Mouse (Mus musculus): ENCODE data around the gene Nol8.

Nol8 gene

DNA sequence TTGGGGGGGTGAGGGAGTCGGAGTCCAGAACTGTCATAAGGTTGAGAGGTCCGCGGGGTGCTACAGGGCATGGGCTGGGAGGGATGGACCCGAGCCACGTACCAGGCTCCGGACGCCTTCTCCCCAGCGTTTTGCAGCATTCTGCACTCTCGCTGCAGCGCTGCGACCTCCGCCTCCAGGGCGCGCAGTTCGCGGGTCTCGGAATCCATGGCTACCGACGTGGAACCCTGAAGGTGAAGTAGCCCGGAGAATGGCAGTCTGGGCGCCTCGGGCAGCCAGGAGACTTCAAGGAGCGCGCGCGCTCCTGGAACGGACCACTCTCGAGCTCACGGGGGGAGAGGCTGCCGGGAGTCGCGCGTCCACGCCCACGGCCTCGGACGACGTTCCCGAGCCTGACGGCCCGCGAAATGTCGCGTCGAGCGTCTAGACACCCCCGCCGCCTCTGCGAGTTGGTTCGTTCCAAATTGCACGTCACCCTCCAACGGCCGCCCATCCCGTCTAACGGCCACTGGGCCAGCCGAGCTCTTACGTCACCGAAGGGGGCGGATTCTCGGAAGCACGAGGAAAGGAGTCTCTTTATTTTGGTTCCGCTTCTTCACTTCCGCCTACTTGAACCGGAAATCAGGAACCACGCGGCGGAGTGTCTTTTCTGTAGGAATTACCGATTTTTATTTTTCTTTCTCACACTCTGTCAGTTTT is at the start of gene Nol8, which contains the start of gene Cenpp:
TSS of gene Nol8 (plus strand) at position 598 of the 699 bp plus-strand sequence.
TSS of gene Cenpp (minus strand) at position 305 of the 699 bp plus-strand sequence.
- DNase-seq (ENCODE audit: low read depth): peak; percentile 99

DNA sequence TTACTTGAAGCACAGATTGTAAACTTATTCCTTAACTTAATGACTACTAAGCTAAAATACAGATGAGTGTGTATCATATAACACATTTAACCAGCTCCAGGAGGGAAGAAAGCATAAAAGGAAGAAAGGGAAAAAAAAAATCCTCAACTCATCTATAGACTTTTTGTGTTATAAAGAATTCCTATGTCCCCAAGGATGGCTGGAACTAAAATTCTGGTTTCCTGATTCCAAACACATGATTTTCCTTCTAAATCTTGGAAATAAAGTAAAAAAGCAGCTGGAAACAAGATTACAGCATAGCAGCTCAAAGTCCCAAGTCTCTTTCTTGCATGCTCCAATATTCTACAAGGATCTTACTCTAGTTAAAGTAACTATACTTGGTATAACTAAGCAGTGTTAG is 49.3 kb upstream of the Nol8 start:
- DNase-seq (ENCODE audit: low read depth): no peak

DNA sequence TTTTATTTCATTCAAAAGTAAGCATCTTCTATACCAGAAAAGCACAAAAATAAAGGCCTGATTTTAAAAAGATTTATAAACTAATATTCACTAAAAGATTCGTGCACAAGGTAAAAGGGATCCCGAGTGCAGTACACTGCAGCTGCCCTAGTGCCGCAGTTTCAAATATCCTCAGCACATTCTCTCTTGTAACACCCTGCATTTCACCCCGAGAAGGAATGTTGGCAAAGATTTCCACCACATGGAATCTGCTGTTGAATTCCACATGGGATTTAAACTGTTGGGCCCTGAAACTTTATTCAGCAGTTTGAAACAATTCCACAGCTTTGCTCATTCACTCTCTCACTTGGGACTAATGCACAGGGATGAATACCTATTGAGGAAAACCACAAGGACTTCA is 45.2 kb upstream of the Nol8 start, which contains the start of gene Ogn:
TSS of gene Ogn (plus strand) at position 333 of the 400 bp plus-strand sequence.
- DNase-seq (ENCODE audit: low read depth): no peak

DNA sequence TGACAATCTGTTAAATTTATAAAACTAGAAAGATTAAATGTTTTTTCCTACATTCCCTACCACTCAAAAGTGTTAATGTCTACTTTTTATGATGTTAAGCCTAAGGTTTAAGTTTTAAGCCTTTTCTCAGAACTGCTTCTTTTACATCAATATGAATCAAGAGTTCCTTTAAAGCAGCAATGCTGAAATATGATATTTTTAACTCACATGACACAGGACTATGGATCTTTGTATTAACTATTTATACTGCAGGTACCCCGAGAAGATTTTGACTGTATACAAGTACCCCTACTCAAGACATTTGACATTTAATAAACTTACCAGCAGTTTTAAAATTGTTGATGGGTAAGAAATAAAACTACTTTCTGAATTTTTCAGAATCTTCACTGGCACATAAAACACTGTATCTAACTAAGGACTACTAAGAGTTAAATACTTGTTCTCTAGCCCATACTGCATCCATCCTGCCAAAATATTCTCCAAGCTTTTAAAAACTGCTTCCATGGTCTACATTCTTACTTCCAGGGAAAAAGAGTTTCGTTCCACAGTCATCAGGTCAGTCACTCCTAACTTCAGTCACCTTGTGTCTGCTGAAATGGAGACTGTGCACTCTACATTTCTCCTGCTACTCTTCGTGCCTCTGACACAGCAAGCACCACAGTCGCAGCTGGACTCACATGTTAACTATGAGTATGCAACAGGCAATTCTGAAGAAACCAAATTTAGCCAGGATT is 44.1 kb upstream of the Nol8 start:
- DNase-seq (ENCODE audit: low read depth): no peak

DNA sequence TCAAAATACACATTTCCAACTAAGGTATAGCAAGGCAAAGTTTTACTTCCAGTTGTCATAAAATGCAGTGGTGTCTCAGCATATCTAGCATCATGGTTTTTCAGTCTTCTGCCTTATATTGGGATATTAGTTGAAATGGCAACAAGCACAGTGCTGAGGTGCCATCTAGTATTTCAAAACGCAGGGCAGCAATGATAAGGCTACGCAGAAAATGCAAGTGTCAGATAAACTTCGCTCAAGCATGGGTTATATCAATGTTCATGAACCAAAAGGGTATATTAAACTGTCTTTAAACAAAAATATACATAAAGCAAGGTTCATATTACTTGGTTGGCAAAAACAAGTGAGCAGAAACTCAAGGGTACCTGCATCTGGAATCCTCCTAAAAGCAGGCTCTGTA is 35.9 kb upstream of the Nol8 start:
- no peak for DNase-seq (ENCODE audit: low read depth)

DNA sequence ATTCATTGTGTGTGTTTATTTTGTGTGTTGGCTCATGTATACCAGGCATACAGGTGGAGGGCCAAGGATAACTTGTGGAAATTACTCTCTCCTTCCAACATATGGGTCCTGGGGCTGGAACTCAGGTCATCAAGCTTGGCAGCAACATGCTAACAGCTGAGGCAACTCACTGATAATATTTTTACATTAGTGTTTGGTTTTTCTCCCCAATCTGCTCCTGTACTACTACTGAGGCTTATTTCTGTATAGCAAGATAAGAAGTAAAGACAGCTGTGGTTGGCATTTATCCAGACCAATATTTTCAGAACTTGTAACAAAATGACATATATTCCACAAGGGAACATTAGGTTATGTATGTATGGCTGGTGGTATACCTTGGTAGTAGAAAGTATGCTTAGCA is 34.5 kb upstream of the Nol8 start:
- DNase-seq (ENCODE audit: low read depth): no peak

DNA sequence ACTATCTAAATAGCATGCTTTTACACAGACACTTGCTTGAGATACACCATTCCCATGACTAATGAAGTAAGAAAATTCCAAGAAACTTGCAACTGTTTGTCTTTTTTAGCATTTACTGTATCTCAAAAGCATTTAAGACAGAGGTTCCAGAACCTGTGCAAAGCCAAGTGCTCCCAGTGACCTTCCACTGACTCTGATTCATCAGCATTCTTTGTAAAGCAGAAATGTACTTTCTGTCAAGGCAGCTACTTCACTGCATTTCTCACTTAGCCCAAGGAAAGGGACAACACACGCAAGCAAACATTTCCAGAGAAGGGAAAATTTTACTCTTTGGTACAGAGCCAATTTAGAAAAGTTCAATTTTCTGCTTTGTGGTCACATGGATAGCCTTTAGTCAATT is 29.7 kb upstream of the Nol8 start:
- no peak for DNase-seq (ENCODE audit: low read depth)

DNA sequence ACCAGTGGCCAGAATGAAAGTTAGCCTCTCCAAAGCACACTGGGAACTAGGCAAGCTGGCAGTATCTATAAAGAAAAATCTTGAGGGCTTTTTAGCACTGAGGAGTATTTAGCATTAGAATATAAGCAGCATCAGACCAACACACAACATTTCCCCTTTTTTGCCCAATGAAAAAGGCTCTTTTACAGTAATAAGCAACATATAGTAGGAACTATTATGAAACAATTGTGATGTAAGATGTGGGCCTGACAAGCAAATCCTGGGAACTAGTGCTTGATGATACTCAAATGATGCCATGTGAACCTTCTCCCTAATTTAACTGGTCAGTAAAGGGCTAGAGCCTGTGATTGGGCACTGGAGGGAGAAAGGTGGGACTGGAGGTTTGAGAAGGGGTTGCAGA is 24.7 kb upstream of the Nol8 start:
- no peak for DNase-seq (ENCODE audit: low read depth)

DNA sequence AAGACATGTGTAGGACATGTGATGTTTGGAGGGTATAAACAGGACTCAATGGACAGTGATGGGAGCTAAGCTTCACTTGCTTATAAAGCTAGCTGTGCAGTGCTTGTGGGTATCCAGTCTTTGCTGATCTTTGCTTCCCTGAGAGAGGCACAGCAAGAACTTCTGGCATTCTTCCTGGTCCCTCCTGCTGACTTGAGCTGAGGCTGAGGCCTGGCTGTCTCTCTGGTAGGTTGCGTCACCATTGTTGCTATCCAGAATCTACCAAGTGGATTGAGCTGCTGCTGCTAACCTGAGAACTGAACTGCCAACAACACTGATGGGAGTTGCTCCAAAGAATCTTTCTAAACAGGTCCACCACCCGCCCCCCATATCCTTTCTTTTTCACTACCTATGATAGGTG is 23.8 kb upstream of the Nol8 start:
- no peak for DNase-seq (ENCODE audit: low read depth)

DNA sequence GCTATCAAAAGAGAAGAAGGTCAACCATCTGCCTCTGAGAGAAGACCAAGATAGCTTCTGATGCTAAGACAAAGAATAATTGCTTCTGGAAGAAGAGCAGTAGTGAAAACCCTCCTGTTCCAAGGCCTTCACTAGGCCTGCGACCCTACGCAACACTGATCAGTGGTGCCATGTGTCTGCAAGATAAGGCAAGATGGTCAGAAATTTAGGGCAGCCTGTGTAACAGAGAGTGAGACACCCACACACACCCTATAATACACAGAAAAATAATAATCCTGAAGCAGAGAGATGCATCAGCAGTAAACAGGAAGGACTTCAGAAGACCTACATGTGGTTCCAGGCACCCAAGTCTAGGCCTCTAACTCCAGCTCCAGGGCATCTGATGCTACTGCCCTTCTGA is 12.9 kb upstream of the Nol8 start:
- DNase-seq (ENCODE audit: low read depth): no peak

DNA sequence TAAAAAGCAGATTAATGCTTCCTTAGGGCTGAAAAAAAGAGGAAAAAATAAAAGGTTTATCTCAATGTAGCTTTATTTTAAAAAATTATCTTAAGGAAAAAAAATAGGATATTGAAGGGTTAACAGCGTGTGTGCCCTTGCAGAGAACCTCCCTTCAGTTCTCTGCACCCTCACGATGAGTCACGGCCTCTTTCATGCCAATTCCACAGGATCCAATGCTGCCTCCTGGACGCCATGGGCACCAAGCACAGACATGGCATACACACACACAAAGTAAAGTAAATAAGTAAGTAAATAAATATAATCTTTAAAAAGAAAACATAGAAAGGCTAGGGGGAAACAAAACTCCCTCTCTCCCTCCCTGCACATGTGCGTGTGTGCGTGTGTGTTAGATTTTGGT is 10.2 kb upstream of the Nol8 start:
- DNase-seq (ENCODE audit: low read depth): no peak

DNA sequence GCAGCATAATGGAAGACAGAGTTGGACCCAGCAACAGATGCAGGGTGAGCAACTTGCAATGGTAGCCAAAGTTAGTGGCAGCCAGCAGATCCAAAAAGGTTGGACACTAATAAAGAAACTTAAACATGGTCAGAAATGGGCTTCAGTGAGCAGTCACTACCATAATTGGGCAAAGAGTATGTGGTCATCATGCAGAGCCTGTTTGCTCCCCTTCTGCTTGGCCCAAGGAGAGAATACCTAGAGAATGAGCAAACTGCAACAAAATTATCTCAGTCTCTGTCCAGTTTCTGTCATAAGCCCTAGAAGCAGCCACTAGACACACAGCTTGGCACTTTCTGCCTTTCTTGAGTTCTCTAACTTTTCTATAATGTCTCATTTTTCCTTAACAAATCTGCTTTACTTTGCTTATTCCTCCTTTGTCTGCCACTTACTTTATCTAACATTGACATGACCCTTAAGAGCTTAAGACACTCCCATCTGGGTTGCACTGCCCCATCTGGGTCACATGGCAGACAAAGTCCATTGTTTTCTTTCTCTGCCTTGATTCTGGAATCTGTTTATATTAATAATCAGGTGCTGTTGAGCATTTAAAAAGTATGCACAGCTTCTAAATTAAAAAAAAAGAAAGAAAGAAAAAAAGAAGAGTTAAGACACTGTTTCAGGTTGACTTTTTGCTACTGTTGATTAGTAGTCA is 9.1 kb upstream of the Nol8 start:
- no peak for DNase-seq (ENCODE audit: low read depth)

DNA sequence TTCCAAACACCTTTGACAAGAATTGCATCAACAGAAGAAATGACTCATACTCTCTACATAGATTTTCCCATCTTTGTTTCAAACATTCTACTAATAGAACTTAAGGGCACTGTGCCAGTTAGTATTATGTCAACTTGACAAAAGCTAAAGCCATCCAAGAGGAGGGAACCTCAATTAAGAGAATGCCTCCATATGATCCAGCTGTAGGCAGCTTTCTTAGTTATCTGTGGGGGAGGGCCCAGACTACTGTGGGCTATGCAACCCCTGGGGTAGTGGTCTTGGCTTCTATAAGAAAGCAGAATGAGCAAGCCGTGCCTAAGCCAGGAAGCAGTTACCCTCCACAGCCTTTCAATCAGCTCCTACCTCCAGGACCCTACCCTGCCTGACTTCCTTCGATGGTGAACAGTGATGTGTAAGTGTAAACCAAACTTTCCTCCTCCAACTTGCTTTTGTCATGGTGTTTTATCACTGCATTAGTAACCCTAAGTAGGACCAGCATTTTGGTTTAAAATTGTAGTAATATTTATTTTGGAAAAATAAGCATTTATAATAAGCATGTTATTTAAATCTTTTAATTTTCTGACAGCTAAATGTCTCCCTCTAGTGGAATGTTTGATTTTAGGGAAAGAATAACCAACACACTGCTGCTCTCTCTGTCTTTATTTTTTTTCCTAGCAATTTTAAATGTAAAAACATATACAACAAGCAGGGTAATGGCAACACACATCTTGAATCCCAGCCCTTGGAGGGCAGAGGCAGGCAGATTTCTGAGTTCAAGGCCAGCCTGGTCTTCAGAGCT is 7.9 kb upstream of the Nol8 start:
- DNase-seq (ENCODE audit: low read depth): no peak

DNA sequence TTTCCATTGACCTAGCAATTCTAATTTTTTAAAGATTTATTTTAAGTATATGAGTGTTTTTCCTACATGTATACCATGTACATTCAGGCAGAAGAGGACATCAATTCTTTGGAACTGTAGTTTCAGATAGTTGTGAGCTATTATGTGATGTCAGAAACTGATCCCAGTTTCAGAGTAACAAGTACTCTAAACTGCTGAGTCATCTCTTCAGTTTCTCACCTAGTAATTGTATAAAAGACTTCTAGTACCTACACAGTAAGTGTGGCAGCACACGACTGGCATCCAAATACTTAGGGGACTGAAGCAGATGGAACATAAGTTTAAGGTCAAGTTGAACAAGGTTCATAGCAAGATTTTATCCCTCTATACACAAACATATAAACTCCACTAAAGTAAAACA is 6.9 kb upstream of the Nol8 start:
- DNase-seq (ENCODE audit: low read depth): no peak

DNA sequence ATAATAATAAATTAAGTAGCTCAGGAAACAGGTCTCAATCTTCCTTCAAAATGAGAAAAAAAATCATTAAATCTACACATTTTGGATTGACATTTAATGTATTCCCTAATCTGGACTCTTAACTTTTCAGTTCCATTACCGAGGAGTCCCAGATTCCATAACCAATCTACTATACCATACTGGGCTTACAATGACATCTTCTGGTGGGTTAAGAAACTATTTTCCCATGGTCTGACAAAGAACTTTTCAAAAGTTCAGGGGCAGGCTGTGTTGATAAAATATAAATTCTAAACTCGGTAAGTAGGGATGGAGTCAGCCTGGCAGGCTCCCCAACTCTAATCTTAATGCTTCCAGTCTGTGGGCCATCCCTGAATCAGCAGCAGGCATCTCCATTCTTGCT is 1.7 kb upstream of the Nol8 start:
- DNase-seq (ENCODE audit: low read depth): no peak

DNA sequence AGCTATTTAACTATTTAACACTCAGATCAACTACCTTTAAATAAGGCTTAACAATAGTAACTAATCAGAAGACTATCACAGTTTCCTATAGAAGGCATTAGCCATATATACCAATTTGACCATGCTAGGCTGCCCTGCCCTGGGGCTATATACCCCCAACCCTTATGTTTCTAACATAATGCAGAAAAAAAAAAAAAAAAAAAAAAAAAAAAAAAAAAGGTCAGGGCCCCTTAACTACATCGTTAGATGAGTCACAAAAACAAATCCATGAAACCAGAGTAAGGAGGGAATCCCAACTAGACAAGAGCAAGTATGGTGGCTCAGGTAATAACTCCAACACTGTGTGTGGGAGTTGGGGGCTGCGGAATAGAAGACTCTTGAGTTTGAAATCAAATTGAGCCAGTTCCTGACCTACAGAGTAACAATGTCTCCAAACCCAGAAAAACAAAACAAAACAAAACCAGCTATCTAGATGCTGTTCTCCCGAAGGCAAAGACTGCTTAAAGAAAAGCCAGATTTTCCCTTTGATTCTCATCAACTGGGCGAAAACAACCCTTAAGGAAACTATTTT is 1.0 kb upstream of the Nol8 start:
- DNase-seq (ENCODE audit: low read depth): no peak

DNA sequence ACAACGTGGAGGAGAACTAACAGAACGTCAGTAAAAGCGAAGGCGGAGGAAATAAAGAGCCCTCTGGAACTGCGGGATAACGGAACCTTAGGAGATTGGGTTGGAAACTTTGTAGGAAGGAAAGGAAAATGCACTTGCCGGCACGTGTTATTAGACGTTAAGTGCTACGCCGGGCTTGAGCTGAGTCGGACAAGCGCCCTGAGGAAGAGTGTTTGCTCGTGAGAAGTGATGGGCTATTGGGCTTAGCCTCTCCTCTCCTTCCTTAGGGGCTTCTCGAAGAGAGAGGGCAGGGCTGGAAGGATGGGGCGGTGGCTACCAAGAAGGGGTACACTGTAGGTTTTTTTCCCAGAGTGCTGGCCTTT is 283 bp downstream of the Nol8 start:
- DNase-seq (ENCODE audit: low read depth): no peak

DNA sequence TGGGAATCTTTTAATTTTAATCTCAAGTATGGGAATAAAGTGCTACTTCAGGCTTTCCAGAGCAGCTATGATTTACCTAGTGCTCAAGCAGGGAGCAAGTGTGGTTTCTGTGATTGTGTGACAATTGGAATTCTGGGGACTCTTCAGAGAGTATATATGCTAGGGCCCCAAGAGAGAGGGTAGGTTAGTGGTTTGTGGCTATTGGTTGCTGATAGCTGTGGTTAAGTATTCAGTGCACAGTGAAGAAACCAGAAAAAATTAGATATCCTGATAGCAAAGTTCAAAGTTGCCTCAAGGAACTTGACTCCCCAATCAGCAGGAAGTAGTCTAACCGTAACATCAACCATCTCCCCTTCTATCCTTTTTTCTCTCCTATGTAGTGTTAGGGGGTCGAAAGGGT is 24.9 kb downstream of the Nol8 start:
- DNase-seq (ENCODE audit: low read depth): no peak

DNA sequence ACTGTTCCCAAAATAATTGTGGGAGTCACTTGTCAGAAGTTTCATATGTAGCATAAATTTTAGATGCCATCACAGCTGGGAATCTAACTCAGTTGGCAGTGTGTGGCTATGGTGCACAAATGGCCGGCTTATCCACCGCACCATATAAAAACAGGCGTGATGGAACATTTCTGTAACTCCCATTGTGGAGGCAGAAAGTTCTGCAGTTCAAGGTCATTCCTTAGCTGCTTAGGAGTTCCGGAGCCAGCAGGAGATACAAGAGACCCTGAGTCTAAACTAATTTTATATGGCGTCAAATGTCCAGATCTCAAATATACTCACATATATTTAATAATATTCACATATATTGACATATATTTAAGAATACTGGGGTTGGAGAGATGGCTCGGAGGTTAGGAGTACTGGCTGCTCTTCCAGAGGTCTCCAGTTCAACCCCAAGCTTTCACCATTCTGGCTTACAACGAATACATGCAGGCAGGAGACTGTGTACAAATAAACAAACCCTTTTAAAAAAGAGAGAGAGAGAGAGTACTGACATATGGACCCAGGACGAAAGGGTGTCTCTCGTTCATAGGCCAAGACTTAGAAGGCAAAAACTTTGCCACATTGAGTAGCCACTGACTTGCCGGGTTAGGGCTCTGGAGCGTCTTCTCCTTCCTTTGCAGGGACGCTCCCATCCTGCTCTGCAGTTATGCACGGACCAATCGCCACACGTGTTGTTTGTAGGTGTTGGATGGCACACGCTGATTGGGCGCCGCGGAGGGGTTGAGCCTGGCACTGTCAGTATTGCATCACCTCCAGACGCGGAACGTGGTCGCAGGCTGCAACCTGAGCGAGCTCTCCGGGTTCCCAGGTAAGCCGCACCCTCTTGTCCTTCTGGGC is 28.7 kb downstream of the Nol8 start, which contains the start of gene Iars:
TSS of gene Iars (plus strand) at position 750 of the 882 bp plus-strand sequence.
- DNase-seq (ENCODE audit: low read depth): peak; percentile 93

DNA sequence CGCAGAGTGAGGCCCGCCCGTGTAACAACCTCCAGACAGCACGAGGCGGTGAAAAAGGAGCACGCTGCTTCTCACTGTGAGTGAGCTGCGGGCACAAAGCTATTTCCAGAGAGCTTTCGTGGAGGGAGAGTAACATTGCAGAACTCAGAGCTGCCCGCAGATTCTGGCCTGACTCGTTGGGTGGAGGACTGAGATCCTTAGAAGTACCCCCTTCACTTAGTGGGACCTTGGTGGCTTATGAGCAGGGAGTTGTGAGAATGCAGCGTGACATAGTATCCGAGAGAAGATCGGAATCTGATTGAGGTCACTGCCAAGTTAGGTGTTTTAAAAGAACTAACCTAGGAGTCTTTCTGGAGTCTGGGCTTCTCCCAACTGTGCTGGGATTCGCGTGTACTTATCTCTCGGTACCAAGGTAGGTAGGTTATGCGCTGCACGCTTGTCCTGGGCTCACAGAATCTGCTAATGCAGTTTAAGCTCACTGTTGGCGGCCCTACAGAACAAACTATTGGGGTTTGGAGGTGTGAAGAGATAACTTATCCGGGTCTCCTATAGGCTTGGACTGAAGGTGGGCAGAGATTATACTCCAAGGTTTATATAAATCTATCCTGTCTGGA is 29.5 kb downstream of the Nol8 start:
- DNase-seq (ENCODE audit: low read depth): no peak
